Mouse (Mus musculus): ENCODE measurements around the gene Wnt10a.

DNA sequence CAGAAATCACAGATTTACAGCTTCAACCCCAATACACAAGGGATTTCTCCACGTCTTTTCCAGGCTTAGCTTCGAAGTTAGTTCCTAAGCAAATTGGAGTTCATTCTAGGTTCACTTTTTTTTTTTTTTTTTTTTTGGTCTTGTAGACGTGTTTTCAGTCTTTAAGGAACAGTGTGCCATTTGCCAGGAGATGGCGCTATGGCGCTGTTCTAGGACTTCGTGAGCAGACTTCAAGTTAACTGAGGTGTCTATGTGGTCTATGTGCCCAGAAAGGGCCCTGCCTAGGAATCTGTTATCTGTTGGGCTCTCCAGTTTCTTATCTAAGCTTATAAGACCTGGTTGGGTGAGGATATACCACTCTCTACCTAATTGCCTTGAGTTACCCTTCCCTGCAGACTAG, 28.2 kb upstream of the Wnt10a start:
- TF ChIP-seq CTCF (conservative IDR thresholded peaks at IDR 0.05 in 1 of 2, IDR thresholded peaks at IDR 0.05 in 1 of 2; ENCODE audit: low read depth in 2 of 2, low read length in 2 of 2) (peak; percentile 68 to 97), POLR2A (IDR thresholded peaks at IDR 0.05; ENCODE audit: low read depth, low read length) (no peak), EP300 (IDR thresholded peaks at IDR 0.05; ENCODE audit: low read length) (no peak), ZMIZ1 (IDR thresholded peaks at IDR 0.05; ENCODE audit: low read depth, low read length) (no peak), MAX (IDR thresholded peaks at IDR 0.05; ENCODE audit: low read length) (0 out of 2 replicates have a peak, but pooled peaks have one; percentile 26), ZNF384 (IDR thresholded peaks at IDR 0.05; ENCODE audit: low read depth, low read length) (peak; percentile 98), CHD2 (IDR thresholded peaks at IDR 0.05; ENCODE audit: low read length) (no peak)

Measured in CH12.LX (cell line).